In the genomic region with DNA sequence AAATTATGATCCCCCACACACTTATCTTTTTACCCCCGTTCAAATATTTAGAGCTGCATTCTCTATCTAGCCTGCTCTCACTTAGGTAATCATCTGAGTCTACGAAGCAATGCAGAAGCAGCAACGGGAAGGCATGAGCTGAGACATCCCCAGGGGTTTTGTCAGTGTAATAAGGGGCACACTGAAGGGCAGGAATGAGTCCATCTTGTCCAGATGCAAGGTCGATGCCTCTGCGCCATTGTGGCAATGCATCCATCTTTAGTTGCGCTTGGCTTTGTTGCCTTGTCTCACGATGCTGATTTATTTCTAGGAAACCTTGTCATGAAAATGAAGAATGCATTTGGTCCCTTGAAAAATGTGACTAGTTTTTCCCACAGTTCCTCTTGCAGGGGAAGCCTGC, we compare ENCODE assay signal across 21 mouse cellular contexts.
DNase-seq lines count a peak whose midpoint lies in the region; ATAC-seq lines count a peak whose summit lies in the region.
"Had no signal": no experiment of that assay in that cellular context is flagged by ENCODE, and none has a peak within 500 bp of the region (broad histone marks: within the 10 kb centered on the region; RNA-seq: fewer than 3 reads in every experiment).

No protein-coding gene starts in this region.

- H3K27ac ChIP-seq in hindbrain, embryonic 11.5 days (ENCODE audit: low read depth, low read length) = 0 out of 2 replicates have a peak overlapping the region, but pooled peaks have one; percentile 20
- no peak overlapping the region for H3K27ac ChIP-seq in hindbrain, embryonic 14.5 days
- peak overlapping the region; percentile 40; the same call in 1 of the 2 replicates for H3K27ac ChIP-seq in hindbrain, embryonic 12.5 days
- no peak overlapping the region for H3K27ac ChIP-seq in neural tube, embryonic 13.5 days (replicated peaks)
- H3K27ac ChIP-seq in forebrain, embryonic 14.5 days (ENCODE audit: low read depth, low read length) = no peak overlapping the region
- H3K27ac ChIP-seq: embryonic facial prominence, embryonic 12.5 days; liver, embryonic 15.5 days; midbrain, embryonic 15.5 days; stomach, embryonic 15.5 days had no signal

- no peaks in the 10 kb centered on the region for H3K4me1 ChIP-seq in hindbrain, embryonic 11.5 days (replicated peaks; ENCODE audit: control insufficient read depth, insufficient read depth, low read length)
- H3K4me1 ChIP-seq in hindbrain, embryonic 14.5 days (replicated peaks; ENCODE audit: control insufficient read depth, insufficient read depth, low read length) = no peaks in the 10 kb centered on the region
- peaks cover 6% of the 10 kb centered on the region; the same call in 1 of the 2 replicates for H3K4me1 ChIP-seq in hindbrain, embryonic 12.5 days
- H3K4me1 ChIP-seq in neural tube, embryonic 13.5 days (replicated peaks) = 0 out of 2 replicates have a peak, but pooled peaks cover 6% of the 10 kb centered on the region
- H3K4me1 ChIP-seq in forebrain, embryonic 14.5 days (ENCODE audit: control insufficient read depth, insufficient read depth, low read length) = no peaks in the 10 kb centered on the region
- H3K4me1 ChIP-seq: embryonic facial prominence, embryonic 12.5 days; liver, embryonic 15.5 days; midbrain, embryonic 15.5 days; stomach, embryonic 15.5 days had no signal

- 46% methylated on average over 7 of the region's 7 CpGs for WGBS in hindbrain, embryonic 11.5 days
- 32% methylated on average over 7 of the region's 7 CpGs for WGBS in hindbrain, embryonic 14.5 days
- WGBS in hindbrain, embryonic 12.5 days = 52% methylated on average over 7 of the region's 7 CpGs
- 34% methylated on average over 7 of the region's 7 CpGs for WGBS in neural tube, embryonic 13.5 days
- WGBS in forebrain, embryonic 14.5 days = 80% methylated on average over 7 of the region's 7 CpGs

- no peak overlapping the region for H3K4me3 ChIP-seq in hindbrain, embryonic 11.5 days (ENCODE audit: low read depth, low read length)
- no peak overlapping the region for H3K4me3 ChIP-seq in hindbrain, embryonic 14.5 days (replicated peaks; ENCODE audit: low read length)
- H3K4me3 ChIP-seq in hindbrain, embryonic 12.5 days = no peak overlapping the region
- no peak overlapping the region for H3K4me3 ChIP-seq in neural tube, embryonic 13.5 days
- no peak overlapping the region for H3K4me3 ChIP-seq in forebrain, embryonic 14.5 days (ENCODE audit: low read depth, low read length)
- H3K4me3 ChIP-seq: embryonic facial prominence, embryonic 12.5 days; liver, embryonic 15.5 days; midbrain, embryonic 15.5 days; stomach, embryonic 15.5 days had no signal

- no peaks in the 10 kb centered on the region for H3K27me3 ChIP-seq in hindbrain, embryonic 11.5 days (ENCODE audit: control insufficient read depth, insufficient read depth, low read length)
- H3K27me3 ChIP-seq in hindbrain, embryonic 14.5 days (ENCODE audit: control insufficient read depth, insufficient read depth, low read length) = no peaks in the 10 kb centered on the region
- H3K27me3 ChIP-seq in hindbrain, embryonic 12.5 days = no peaks in the 10 kb centered on the region
- no peaks in the 10 kb centered on the region for H3K27me3 ChIP-seq in neural tube, embryonic 13.5 days
- H3K27me3 ChIP-seq in forebrain, embryonic 14.5 days (replicated peaks; ENCODE audit: control insufficient read depth, insufficient read depth, low read length) = no peaks in the 10 kb centered on the region
- H3K27me3 ChIP-seq: embryonic facial prominence, embryonic 12.5 days; liver, embryonic 15.5 days; midbrain, embryonic 15.5 days; stomach, embryonic 15.5 days had no signal

- no peaks in the 10 kb centered on the region for H3K9me3 ChIP-seq in hindbrain, embryonic 11.5 days (ENCODE audit: control insufficient read depth, low read length)
- no peaks in the 10 kb centered on the region for H3K9me3 ChIP-seq in hindbrain, embryonic 14.5 days (ENCODE audit: control insufficient read depth, low read length)
- H3K9me3 ChIP-seq in hindbrain, embryonic 12.5 days (replicated peaks) = no peaks in the 10 kb centered on the region
- H3K9me3 ChIP-seq in neural tube, embryonic 13.5 days = no peaks in the 10 kb centered on the region
- H3K9me3 ChIP-seq in forebrain, embryonic 14.5 days (replicated peaks; ENCODE audit: control insufficient read depth, low read length) = no peaks in the 10 kb centered on the region
- H3K9me3 ChIP-seq: embryonic facial prominence, embryonic 12.5 days; liver, embryonic 15.5 days; midbrain, embryonic 15.5 days; stomach, embryonic 15.5 days had no signal

- H3K9ac ChIP-seq in hindbrain, embryonic 11.5 days (ENCODE audit: low read depth, low read length) = no peak overlapping the region
- H3K9ac ChIP-seq in hindbrain, embryonic 14.5 days = no peak overlapping the region
- H3K9ac ChIP-seq in hindbrain, embryonic 12.5 days = no peak overlapping the region
- H3K9ac ChIP-seq in neural tube, embryonic 13.5 days = no peak overlapping the region
- no peak overlapping the region for H3K9ac ChIP-seq in forebrain, embryonic 14.5 days (ENCODE audit: low read length)
- H3K9ac ChIP-seq: embryonic facial prominence, embryonic 12.5 days; liver, embryonic 15.5 days; midbrain, embryonic 15.5 days; stomach, embryonic 15.5 days had no signal

- no peaks in the 10 kb centered on the region for H3K36me3 ChIP-seq in hindbrain, embryonic 11.5 days (ENCODE audit: control insufficient read depth, insufficient read depth, low read length)
- no peaks in the 10 kb centered on the region for H3K36me3 ChIP-seq in hindbrain, embryonic 14.5 days (replicated peaks; ENCODE audit: control insufficient read depth, insufficient read depth)
- H3K36me3 ChIP-seq in hindbrain, embryonic 12.5 days = no peaks in the 10 kb centered on the region
- no peaks in the 10 kb centered on the region for H3K36me3 ChIP-seq in neural tube, embryonic 13.5 days
- H3K36me3 ChIP-seq in forebrain, embryonic 14.5 days (ENCODE audit: control insufficient read depth, insufficient read depth, low read length) = no peaks in the 10 kb centered on the region
- H3K36me3 ChIP-seq: embryonic facial prominence, embryonic 12.5 days; liver, embryonic 15.5 days; midbrain, embryonic 15.5 days; stomach, embryonic 15.5 days had no signal

- peak; percentile 34 for DNase-seq in hindbrain, embryonic 11.5 days (ENCODE audit: low spot score)
- DNase-seq in hindbrain, embryonic 14.5 days (ENCODE audit: low spot score) = no peak
- DNase-seq in adrenal gland, postnatal 10 days = peak; percentile 26
- DNase-seq in gastrocnemius, adult 8-10 months (ENCODE audit: low spot score in 2 of 2) = no peak
- no peak for DNase-seq in forebrain, embryonic 14.5 days (ENCODE audit: low spot score)
- DNase-seq: cerebellum, adult 11-12 months; cerebellum, postnatal 36 days; heart, postnatal 10 days; kidney, adult 8-10 months; kidney, postnatal 25 days; thymus, adult 18-20 months; thymus, postnatal 4 days had no signal

- H3K4me2 ChIP-seq in hindbrain, embryonic 11.5 days (replicated peaks; ENCODE audit: low read depth, low read length) = no peak overlapping the region
- no peak overlapping the region for H3K4me2 ChIP-seq in hindbrain, embryonic 14.5 days (replicated peaks)
- no peak overlapping the region for H3K4me2 ChIP-seq in hindbrain, embryonic 12.5 days (replicated peaks)
- H3K4me2 ChIP-seq in neural tube, embryonic 13.5 days = peak overlapping the region; percentile 5; the same call in 1 of the 2 replicates
- H3K4me2 ChIP-seq in forebrain, embryonic 14.5 days (ENCODE audit: low read length) = no peak overlapping the region
- H3K4me2 ChIP-seq: embryonic facial prominence, embryonic 12.5 days; heart, embryonic 11.5 days; liver, embryonic 15.5 days; midbrain, embryonic 15.5 days; stomach, embryonic 15.5 days had no signal

- peak; percentile 73 for ATAC-seq in hindbrain, embryonic 11.5 days (ENCODE audit: low FRiP score)
- no peak; the same call in 1 of the 2 replicates for ATAC-seq in hindbrain, embryonic 14.5 days (ENCODE audit: low FRiP score)
- ATAC-seq in hindbrain, embryonic 12.5 days (ENCODE audit: low FRiP score) = peak; percentile 66; the same call in 1 of the 2 replicates
- ATAC-seq in neural tube, embryonic 13.5 days (ENCODE audit: low read depth) = no peak
- ATAC-seq in monocyte, adult 5-6 weeks (replicated peaks; ENCODE audit: insufficient number of reproducible peaks, low FRiP score, low TSS enrichment, poor library complexity, severe bottlenecking) = no peak
- no peak for ATAC-seq in forebrain, embryonic 14.5 days
- ATAC-seq: forebrain, embryonic 16.5 days; midbrain, embryonic 15.5 days had no signal

Comparison
In these comparisons a context has a peak if more than half of its experiments do, and no peak if none do; other contexts are left out.
1. ATAC-seq: peak in hindbrain, embryonic 11.5 days (single experiment) and hindbrain, embryonic 12.5 days (single experiment); none in hindbrain, embryonic 14.5 days (single experiment), neural tube, embryonic 13.5 days (single experiment), monocyte, adult 5-6 weeks (single experiment) and forebrain, embryonic 14.5 days (single experiment).
2. DNase-seq: peak in hindbrain, embryonic 11.5 days (single experiment) and adrenal gland, postnatal 10 days (single experiment); none in hindbrain, embryonic 14.5 days (single experiment), gastrocnemius, adult 8-10 months (0 of 2) and forebrain, embryonic 14.5 days (single experiment).
3. H3K27ac ChIP-seq: peak in hindbrain, embryonic 11.5 days (single experiment) and hindbrain, embryonic 12.5 days (single experiment); none in hindbrain, embryonic 14.5 days (single experiment), neural tube, embryonic 13.5 days (single experiment) and forebrain, embryonic 14.5 days (single experiment).